Mouse (Mus musculus) cerebellum, adult 2 months (tissue): ENCODE measurements around the gene Igdcc3.

ENCODE experiments used
- CTCF ChIP-seq: fragments of 200-500 bp; IDR thresholded peaks from 2 replicates; pipeline ENCODE4 v1.5.1; 2011; ENCODE audit warnings: low read depth, mild to moderate bottlenecking, control low read depth, low read length, moderate library complexity, borderline replicate concordance; ENCODE audit not compliant: insufficient read depth
- POLR2A ChIP-seq: fragments of 200-500 bp; IDR thresholded peaks from 2 replicates; pipeline ENCODE4 v1.6.1; 2011; ENCODE audit warnings: low read length, control low read depth, borderline replicate concordance; ENCODE audit not compliant: insufficient read depth

DNA sequence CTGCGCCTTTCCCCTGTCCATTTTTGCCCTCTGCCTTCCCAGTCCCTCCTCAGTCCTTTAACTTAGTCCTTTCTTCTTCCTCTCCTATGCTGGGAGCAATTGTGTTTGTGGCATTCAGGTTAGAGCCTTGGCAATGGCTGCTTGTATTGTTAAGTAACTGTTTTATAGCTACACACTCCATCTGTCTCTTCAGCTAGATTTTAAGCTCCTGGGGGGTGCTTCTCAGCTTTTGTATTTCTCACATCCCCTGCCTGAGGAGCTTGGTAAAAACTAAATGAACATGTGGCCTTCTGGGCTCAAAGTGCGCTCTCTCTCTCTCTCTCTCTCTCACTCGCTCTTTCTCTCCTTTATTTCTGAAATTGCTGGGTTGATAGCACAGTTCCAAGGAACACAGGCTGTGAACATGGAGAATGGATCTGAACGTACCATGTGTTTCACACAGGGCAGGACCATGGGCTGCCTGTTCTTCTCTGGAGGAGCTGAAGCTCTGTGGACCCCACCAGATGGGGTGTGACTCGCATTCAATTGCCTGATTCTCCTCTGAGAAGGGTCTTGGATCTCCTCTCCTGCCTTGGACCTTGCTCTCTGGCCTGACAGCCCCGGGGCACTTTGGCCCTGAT is 11.8 kb downstream of the Igdcc3 start:
- TF ChIP-seq CTCF (no peak), POLR2A (no peak)
